Mouse (Mus musculus) heart, adult 2 months (tissue): ENCODE data around the gene Psmc1. TPM values are rescaled to one million over a fixed set of nuclear protein-coding genes. Genes with fewer than 3 reads are reported as not detected.
A peak's percentile ranks its signal among the peaks of the same experiment; 100 is the strongest.

ENCODE experiments used
- DNase-seq, 2 experiments: peaks; one replicate each; pipeline ENCODE4 v3.0.0; 2021
- H3K27ac ChIP-seq: fragments of 200-600 bp; 2 replicates; pipeline ENCODE4 v1.8.1; 2022
- H3K27me3 ChIP-seq: fragments of 200-500 bp; 2 replicates; pipeline ENCODE4 v1.6.1; 2012; ENCODE audit warnings: mild to moderate bottlenecking, low read length, inconsistent platforms, mixed read lengths; ENCODE audit not compliant: control insufficient read depth, insufficient read depth
- H3K36me3 ChIP-seq: fragments of 200-500 bp; 2 replicates; pipeline ENCODE4 v1.6.1; 2012; ENCODE audit warnings: low read length, inconsistent platforms; ENCODE audit not compliant: control insufficient read depth, insufficient read depth
- H3K4me1 ChIP-seq: fragments of 200-500 bp; 2 replicates; pipeline ENCODE4 v1.6.1; 2011; ENCODE audit warnings: low read length; ENCODE audit not compliant: control insufficient read depth, insufficient read depth
- H3K4me3 ChIP-seq: fragments of 200-600 bp; 2 replicates; pipeline ENCODE4 v1.8.1; 2022
- H3K79me2 ChIP-seq: fragments of 200-500 bp; replicated peaks from 2 replicates; pipeline ENCODE4 v1.6.1; 2012; ENCODE audit warnings: mild to moderate bottlenecking, inconsistent platforms, low read length, moderate library complexity, mixed read lengths; ENCODE audit not compliant: control insufficient read depth, insufficient read depth
- H3K9ac ChIP-seq: fragments of 200-500 bp; 2 replicates; pipeline ENCODE4 v1.6.1; 2012; ENCODE audit warnings: low read depth, mild to moderate bottlenecking, control low read depth, inconsistent platforms, low read length, mixed read lengths
- CTCF ChIP-seq: fragments of 200-600 bp; IDR thresholded peaks from 2 replicates; pipeline ENCODE4 v1.8.1; 2022; ENCODE audit warnings: antibody characterized with exemption, mild to moderate bottlenecking, moderate library complexity
- EP300 ChIP-seq: fragments of 200-500 bp; IDR thresholded peaks from 2 replicates; pipeline ENCODE4 v1.6.1; 2011; ENCODE audit warnings: low read depth, low read length, control low read depth; ENCODE audit not compliant: insufficient read depth
- POLR2A ChIP-seq: fragments of 200-500 bp; IDR thresholded peaks from 2 replicates; pipeline ENCODE4 v1.6.1; 2011; ENCODE audit warnings: mild to moderate bottlenecking, low read depth, low read length, control low read depth; ENCODE audit not compliant: insufficient read depth
- WGBS: fragments of 180-500 bp; shearing (Covaris S2); methylation state at CpG from one replicate; pipeline ENCODE4 v1.1.7; 2018; 5-methylcytosine and 5-hydroxymethylcytosine counted together
- intact Hi-C: fragments of 180-260 bp; cut with DNase I; formaldehyde crosslinking; loops from one replicate; pipeline ENCODE4 v1.15.1; 2025
- polyA plus RNA-seq: library from polyadenylated mRNA; depleted of rRNA; stranded (reverse); fragments of >200 nt; gene quantifications from 2 replicates; pipeline ENCODE4 v1.2.3, GENCODE M21; 2012
- total RNA-seq, 2 experiments: library from RNA; stranded (reverse); gene quantifications; 2 replicates each; pipeline ENCODE4 v1.2.3; 2021

Psmc1 gene
- total and polyA plus RNA-seq, 3 experiments, result 40.8 to 132 (median 124) TPM

DNA sequence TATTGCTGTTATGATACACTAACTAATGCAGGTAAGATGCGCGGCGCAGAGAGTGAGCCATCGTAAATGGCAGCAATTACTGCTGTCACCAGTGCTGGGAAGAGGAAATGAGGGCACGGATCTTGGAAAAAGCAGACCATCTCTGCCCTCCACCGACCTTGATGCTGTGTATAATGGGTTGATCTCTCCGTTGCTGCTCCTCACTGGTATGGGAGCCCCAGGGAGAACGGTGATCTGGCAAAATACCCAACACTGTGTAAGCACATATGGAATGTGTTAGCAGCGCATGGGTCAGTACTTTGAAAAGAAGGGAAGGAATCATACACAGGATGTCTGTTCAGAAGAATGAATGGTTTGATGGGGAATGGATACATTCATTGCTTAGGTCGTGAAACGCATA, 16.9 kb upstream of the Psmc1 start:
- Histone ChIP-seq H3K9ac (no peak overlapping the region), H3K4me1 (no peaks in the 10 kb centered on the region), H3K27me3 (no peaks in the 10 kb centered on the region), H3K4me3 (no peak overlapping the region), H3K36me3 (no peaks in the 10 kb centered on the region), H3K27ac (no peak overlapping the region), H3K79me2 (no peaks in the 10 kb centered on the region)
- no peak for DNase-seq
- no peak for TF ChIP-seq POLR2A
- TF ChIP-seq CTCF, result no peak
- TF ChIP-seq EP300, result no peak
- intact Hi-C loops, result no loop called here
- WGBS, result 82% methylated on average over 11 of the region's 11 CpGs

DNA sequence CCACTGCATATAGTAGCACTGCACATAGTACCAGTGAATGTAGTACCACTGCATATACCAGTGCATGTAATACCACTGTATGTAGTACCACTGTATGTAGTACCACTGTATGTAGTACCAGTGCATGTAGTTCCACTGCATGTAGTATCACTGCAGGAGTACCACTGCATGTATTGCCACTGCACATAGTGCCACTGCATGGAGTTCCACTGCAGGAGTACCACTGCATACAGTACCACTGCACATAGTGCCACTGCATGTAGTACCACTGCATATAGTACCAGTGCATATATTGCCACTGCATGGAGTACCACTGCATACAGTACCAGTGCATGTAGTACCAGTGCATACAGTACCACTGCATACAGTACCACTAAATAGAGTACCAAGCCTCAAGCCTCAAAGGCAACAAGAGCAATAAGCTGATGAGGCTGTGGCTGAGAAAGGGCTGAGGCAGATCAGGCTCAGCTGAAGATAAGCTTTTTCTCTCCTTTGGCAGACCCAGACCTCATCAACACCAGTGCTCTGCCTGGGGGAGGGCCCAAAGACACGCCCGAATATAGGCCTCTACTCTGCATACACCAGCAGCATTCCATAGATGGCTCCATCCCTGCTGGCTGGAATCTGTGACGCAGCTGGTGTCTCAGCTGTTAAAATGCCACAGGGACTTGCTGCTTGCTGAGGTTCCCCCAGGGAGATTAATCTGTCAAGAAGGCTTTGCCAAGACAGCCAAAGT, 9.8 kb upstream of the Psmc1 start:
- intact Hi-C loops, result no loop called here
- Histone ChIP-seq H3K27ac (no peak overlapping the region), H3K9ac (no peak overlapping the region), H3K4me1 (no peaks in the 10 kb centered on the region), H3K36me3 (no peaks in the 10 kb centered on the region), H3K27me3 (no peaks in the 10 kb centered on the region; the same call in 1 of the 2 replicates), H3K4me3 (no peak overlapping the region), H3K79me2 (no peaks in the 10 kb centered on the region)
- no peak for DNase-seq
- 52% methylated on average over 3 of the region's 3 CpGs for WGBS
- TF ChIP-seq EP300, result no peak
- no peak for TF ChIP-seq CTCF
- no peak for TF ChIP-seq POLR2A

DNA sequence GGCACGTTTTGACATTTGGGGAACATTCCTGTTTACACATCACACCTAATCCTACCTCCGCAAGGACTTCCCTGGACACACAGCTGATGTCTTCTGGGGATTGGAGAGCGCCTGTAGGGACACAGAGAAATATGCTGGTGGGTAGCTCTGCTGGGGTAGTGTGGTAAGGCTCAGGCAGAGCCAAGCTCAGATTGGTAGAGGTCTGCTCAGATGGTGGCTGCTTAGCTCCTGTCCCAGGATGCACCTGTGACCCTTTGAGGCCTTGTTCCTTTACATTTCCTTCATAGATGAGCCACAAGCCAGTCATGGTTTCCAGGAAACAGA, 9.3 kb upstream of the Psmc1 start:
- no peaks in the 10 kb centered on the region for H3K4me1 ChIP-seq
- no peaks in the 10 kb centered on the region for H3K79me2 ChIP-seq
- intact Hi-C loops, result no loop called here
- H3K27me3 ChIP-seq, result no peaks in the 10 kb centered on the region; the same call in 1 of the 2 replicates
- no peak overlapping the region for H3K9ac ChIP-seq
- no peaks in the 10 kb centered on the region for H3K36me3 ChIP-seq
- no peak overlapping the region for H3K4me3 ChIP-seq
- no peak overlapping the region for H3K27ac ChIP-seq
- TF ChIP-seq EP300, result no peak
- no peak for TF ChIP-seq POLR2A
- TF ChIP-seq CTCF, result no peak
- WGBS, result 61% methylated on average over 3 of the region's 3 CpGs
- DNase-seq, result no peak

DNA sequence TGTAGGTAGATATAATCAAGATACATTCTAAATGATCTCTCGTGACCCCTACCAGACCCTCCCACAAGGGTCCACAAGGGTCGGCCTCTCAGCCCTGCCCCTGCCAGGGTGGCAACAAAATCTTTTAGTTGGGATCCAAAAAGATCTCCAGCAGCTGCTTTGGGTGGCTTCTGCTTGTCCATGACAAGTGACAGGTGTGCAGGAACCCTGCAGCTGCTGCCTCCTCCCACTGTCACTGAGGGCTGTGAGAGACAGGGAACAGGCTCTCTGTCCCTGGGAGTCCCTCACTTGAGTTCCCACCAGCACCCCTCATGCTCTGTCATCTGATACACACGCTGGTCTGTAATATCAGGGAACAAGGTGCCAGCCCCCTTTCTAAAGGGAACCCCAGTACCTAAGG, 8.3 kb upstream of the Psmc1 start:
- intact Hi-C loops, result no loop called here
- Histone ChIP-seq H3K4me1 (no peaks in the 10 kb centered on the region), H3K27ac (no peak overlapping the region), H3K9ac (no peak overlapping the region), H3K27me3 (no peaks in the 10 kb centered on the region; the same call in 1 of the 2 replicates), H3K79me2 (no peaks in the 10 kb centered on the region), H3K36me3 (no peaks in the 10 kb centered on the region), H3K4me3 (no peak overlapping the region)
- TF ChIP-seq POLR2A (no peak), CTCF (no peak), EP300 (no peak)
- WGBS, result 77% methylated on average over 3 of the region's 3 CpGs
- DNase-seq, result no peak

DNA sequence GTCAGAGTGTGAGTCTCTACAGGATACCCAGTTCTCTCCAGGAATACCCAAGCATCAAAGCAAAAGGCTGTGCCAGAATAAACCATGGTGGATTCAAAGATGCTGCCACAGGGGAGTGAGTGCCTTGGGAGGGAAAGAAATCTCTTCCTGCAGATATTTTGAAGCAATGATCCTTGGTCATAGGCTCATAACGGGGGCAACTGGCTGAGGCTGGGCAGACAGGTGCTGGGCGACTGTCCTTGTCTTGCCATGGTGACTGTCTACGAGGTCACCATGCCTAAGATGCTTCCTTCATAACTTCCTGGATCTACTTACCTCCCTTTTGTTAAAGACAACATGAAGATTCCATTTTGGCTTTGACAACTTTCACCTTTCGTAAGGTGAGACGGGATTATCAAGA, 5.4 kb upstream of the Psmc1 start:
- Histone ChIP-seq H3K79me2 (no peaks in the 10 kb centered on the region), H3K27me3 (no peaks in the 10 kb centered on the region; the same call in 1 of the 2 replicates), H3K4me1 (no peaks in the 10 kb centered on the region), H3K27ac (no peak overlapping the region), H3K36me3 (no peaks in the 10 kb centered on the region), H3K9ac (no peak overlapping the region), H3K4me3 (no peak overlapping the region)
- no peak for TF ChIP-seq POLR2A
- TF ChIP-seq CTCF, result no peak
- TF ChIP-seq EP300, result no peak
- intact Hi-C loops, result no loop called here
- WGBS, result 84% methylated on average over 5 of the region's 5 CpGs
- DNase-seq, result no peak

DNA sequence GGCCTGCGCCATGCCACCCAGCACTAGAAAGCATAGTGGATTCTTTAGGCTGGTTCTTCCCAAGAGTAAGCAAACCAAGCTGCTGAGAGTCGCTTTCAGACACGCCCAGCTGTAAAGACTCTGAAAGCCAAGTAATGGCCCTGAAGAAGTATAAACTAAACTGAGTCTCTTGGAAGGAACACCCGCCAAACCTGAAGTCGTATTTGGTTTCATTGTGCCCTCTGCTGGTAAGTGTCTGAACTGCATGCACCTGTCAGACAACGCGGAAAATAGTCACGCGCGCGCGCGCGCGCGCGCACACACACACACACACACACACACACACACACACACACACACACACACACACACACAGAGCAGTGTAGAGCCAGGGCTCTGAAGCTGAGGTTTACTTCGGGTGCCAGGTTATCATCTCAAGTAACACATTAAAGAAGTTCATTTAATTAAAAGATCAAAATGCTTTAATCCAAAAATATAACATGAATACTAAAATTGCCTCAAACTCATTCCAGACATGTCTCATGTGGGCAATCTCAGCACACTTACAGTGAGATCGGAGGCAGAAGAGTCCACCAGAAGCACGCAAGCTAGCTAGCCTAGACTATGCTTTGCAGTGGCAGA, 3.6 kb upstream of the Psmc1 start:
- no peak overlapping the region for H3K9ac ChIP-seq
- peaks cover 7% of the 10 kb centered on the region; the same call in 1 of the 2 replicates for H3K79me2 ChIP-seq
- TF ChIP-seq EP300, result peak; percentile 72; the same call in 1 of the 2 replicates
- peak; percentile 73 for TF ChIP-seq CTCF
- no peak for TF ChIP-seq POLR2A
- peak; percentile 56 to 72 for DNase-seq
- no peaks in the 10 kb centered on the region for H3K27me3 ChIP-seq
- H3K4me3 ChIP-seq, result no peak overlapping the region
- intact Hi-C loops, result loop anchor here (2.0 to 5.0 kb wide), 5 partner anchors 142 to 1022 kb away; partner anchors contain the start of gene Kcnk13
- H3K36me3 ChIP-seq, result no peaks in the 10 kb centered on the region; the same call in 1 of the 2 replicates
- 12% methylated on average over 20 of the region's 20 CpGs for WGBS
- H3K4me1 ChIP-seq, result peaks cover 3% of the 10 kb centered on the region
- no peak overlapping the region for H3K27ac ChIP-seq
